Mouse (Mus musculus) hindbrain, embryonic 10.5 days (tissue): ENCODE data around the gene Trim69. TPM values are rescaled to one million over a fixed set of nuclear protein-coding genes. Genes with fewer than 3 reads are reported as not detected.

Experiments
- DNase-seq: peaks from one replicate; pipeline ENCODE4 v3.0.0-alpha.2; 2017; ENCODE audit warnings: low spot score
- H3K27ac ChIP-seq: fragments of 300-500 bp; sonication (generic); 2 replicates; pipeline ENCODE4 v1.5.1; 2016; ENCODE audit warnings: mild to moderate bottlenecking, moderate library complexity
- H3K27me3 ChIP-seq: fragments of 300-500 bp; sonication (generic); 2 replicates; pipeline ENCODE4 v1.6.1; 2016; ENCODE audit warnings: mild to moderate bottlenecking; ENCODE audit not compliant: poor library complexity, insufficient read depth, severe bottlenecking
- H3K36me3 ChIP-seq: fragments of 300-500 bp; sonication (generic); 2 replicates; pipeline ENCODE4 v1.6.1; 2016; ENCODE audit warnings: mild to moderate bottlenecking, moderate library complexity
- H3K4me1 ChIP-seq: fragments of 300-500 bp; sonication (generic); replicated peaks from 2 replicates; pipeline ENCODE4 v1.6.1; 2016; ENCODE audit warnings: mild to moderate bottlenecking
- H3K4me3 ChIP-seq: fragments of 300-500 bp; sonication (generic); 2 replicates; pipeline ENCODE4 v1.5.1; 2016; ENCODE audit warnings: mild to moderate bottlenecking, moderate library complexity
- H3K9me3 ChIP-seq: fragments of 300-500 bp; sonication (generic); 2 replicates; pipeline ENCODE4 v1.6.1; 2016; ENCODE audit warnings: mild to moderate bottlenecking, moderate library complexity
- WGBS: fragments of 180-500 bp; shearing (Covaris S2); methylation state at CpG from one replicate; pipeline ENCODE4 v1.1.7; 2016; 5-methylcytosine and 5-hydroxymethylcytosine counted together
- polyA plus RNA-seq: library from polyadenylated mRNA; unstranded; fragments of >200 nt; fragmentation: Nextera tagmentation; extraction: Ambion mirVana; gene quantifications from 2 replicates; pipeline ENCODE4 v1.2.1, GENCODE M21; 2016

The Trim69 gene
- polyA plus RNA-seq, 1 experiment from 2014 or later, result not detected

- no peak for DNase-seq
- Histone ChIP-seq H3K27ac (no peak overlapping the region), H3K4me3 (no peak overlapping the region), H3K36me3 (0 out of 2 replicates have a peak, but pooled peaks cover under 1% of the 10 kb centered on the region), H3K27me3 (0 out of 2 replicates have a peak, but pooled peaks cover 2% of the 10 kb centered on the region), H3K9me3 (no peaks in the 10 kb centered on the region), H3K4me1 (peaks cover 16% of the 10 kb centered on the region)
- 66% methylated on average over 4 of the region's 4 CpGs for WGBS
These were observed 14.7 kb upstream of the Trim69 start for GRCm38 (mm10) chr2:122145756-122146155.

DNA sequence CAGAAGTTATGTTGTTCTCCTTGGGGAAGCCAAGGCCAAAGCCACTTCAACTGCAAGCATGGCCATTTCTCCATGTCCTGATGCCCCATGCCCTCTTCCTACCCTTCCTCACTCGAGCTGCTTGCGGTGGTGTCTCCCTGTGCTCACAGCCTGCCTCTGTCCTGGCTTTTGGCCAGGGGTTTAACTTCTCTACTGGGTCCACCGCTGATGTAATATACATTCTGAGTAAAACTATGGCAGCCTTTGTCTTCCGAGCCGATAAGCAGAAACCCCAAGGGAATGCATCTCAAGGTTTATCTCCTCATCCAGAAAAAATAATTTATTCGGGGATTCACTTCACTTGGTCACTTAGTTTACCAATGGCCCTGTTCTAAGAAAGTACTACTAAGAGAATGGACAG is 13.8 kb upstream of the Trim69 start:
- Histone ChIP-seq H3K9me3 (no peaks in the 10 kb centered on the region), H3K27ac (no peak overlapping the region; the same call in 1 of the 2 replicates), H3K27me3 (0 out of 2 replicates have a peak, but pooled peaks cover 2% of the 10 kb centered on the region), H3K4me3 (no peak overlapping the region), H3K4me1 (peaks cover 16% of the 10 kb centered on the region), H3K36me3 (peaks cover 10% of the 10 kb centered on the region)
- 79% methylated on average over 6 of the region's 6 CpGs for WGBS
- DNase-seq, result no peak

DNA sequence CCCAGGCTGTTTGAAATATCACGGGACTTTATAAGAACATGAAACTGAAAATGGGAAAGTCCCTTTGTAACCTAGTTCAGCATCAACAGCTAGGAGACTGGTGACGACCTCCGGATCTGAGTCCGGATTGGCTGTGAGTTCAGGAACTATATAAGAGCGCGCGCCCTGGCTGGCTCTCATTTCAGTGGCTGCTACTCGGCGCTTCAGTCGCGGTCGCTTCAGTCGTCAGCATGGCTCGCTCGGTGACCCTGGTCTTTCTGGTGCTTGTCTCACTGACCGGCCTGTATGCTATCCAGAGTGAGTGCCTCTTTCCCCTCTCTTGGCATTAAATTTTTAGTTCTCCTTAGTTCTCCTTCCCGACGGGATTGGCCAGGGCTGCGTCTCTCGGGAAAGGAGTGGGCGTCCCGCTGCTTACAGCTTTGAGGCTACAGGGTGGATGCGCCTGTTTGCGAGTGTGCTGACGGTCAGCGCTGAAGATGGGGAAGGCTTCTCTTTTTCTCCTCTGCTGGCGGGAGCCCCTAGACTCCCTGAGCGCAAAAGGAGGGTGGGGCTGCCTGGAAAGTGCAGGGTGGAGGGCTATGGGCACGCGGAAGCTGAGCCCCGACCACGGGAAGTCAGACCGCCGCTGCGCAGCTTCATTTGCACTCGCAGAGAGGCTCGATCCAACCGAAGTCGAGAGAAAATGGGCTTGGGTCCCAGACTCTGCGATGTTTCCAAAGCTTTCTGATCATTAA is 12.8 kb upstream of the Trim69 start, which contains the start of gene B2m:
Gene B2m (plus strand): TSS at position 179 of the 734 bp plus-strand sequence.
- H3K9me3 ChIP-seq, result no peaks in the 10 kb centered on the region
- peak within 1 kb of the TSS; percentile 79 for H3K4me3 ChIP-seq
- peaks cover 16% of the 10 kb centered on the region for H3K4me1 ChIP-seq
- 0 out of 2 replicates have a peak, but pooled peaks cover 2% of the 10 kb centered on the region for H3K27me3 ChIP-seq
- peak within 1 kb of the TSS; percentile 89 for H3K27ac ChIP-seq
- under 1% methylated on average over 40 of the region's 40 CpGs for WGBS
- DNase-seq, result peak; percentile 93
- H3K36me3 ChIP-seq, result peaks cover 12% of the 10 kb centered on the region

GRCm38 (mm10) chr2:122148242-122148917 is 12.1 kb upstream of the Trim69 start:
- H3K27ac ChIP-seq, result peak overlapping the region; percentile 89

DNA sequence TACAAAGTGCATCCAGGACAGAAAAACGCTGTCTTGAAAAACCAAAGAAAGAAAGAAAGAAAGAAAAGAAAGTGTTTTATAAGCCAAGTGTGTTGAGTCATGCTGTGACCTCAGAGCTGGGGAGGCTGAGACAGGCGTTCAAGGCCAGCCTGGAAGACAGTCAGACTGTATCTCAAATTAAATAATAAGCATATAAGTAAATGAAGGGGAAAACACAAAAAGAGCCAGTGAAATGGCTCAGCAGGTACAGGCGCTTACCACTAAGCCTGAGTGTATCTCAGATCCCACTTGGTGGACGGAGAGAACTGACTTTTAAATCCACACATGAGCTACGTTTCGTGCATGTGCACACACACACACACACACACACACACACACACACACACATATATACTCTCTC is 11.2 kb upstream of the Trim69 start:
- Histone ChIP-seq H3K27ac (no peak overlapping the region), H3K27me3 (0 out of 2 replicates have a peak, but pooled peaks cover 2% of the 10 kb centered on the region), H3K4me1 (peaks cover 16% of the 10 kb centered on the region), H3K9me3 (no peaks in the 10 kb centered on the region), H3K4me3 (peak overlapping the region; percentile 79; the same call in 1 of the 2 replicates), H3K36me3 (peaks cover 14% of the 10 kb centered on the region)
- 92% methylated on average over 6 of the region's 6 CpGs for WGBS
- no peak for DNase-seq

More at GRCm38 (mm10) chr2:122148242-122148917, 12.1 kb upstream of the Trim69 start:
- DNase-seq, result no peak
- Histone ChIP-seq H3K4me1 (peaks cover 16% of the 10 kb centered on the region), H3K36me3 (peaks cover 12% of the 10 kb centered on the region), H3K4me3 (peak overlapping the region; percentile 79), H3K9me3 (no peaks in the 10 kb centered on the region), H3K27me3 (0 out of 2 replicates have a peak, but pooled peaks cover 2% of the 10 kb centered on the region)
- 39% methylated on average over 18 of the region's 18 CpGs for WGBS

GRCm38 (mm10) chr2:122149716-122150115 is 10.8 kb upstream of the Trim69 start:
- Histone ChIP-seq H3K36me3 (peaks cover 18% of the 10 kb centered on the region), H3K27ac (no peak overlapping the region), H3K27me3 (0 out of 2 replicates have a peak, but pooled peaks cover 2% of the 10 kb centered on the region), H3K9me3 (no peaks in the 10 kb centered on the region), H3K4me3 (no peak overlapping the region), H3K4me1 (peaks cover 16% of the 10 kb centered on the region)
- DNase-seq, result no peak
- 88% methylated on average over 3 of the region's 3 CpGs for WGBS

DNA sequence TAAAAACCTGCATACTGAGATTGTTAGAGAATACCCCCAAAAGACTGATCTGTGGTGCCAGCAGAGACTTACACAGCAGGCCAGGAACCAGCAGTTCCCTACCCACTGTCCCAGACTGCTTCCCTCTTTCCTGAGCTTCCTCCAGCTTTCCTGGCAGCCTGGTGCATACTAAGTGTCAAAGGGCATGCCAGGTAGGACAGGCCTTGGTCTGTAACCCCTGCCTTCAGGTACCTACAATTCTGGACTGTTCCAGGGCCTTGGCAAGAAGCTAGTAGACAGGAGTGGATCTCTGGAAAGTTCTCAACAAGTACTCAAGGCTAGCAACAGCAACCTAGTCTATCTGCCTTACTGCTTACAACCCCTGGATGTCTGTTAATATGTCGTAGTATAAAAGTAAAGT is 9.3 kb upstream of the Trim69 start:
- 93% methylated on average over 1 of the region's 1 CpGs for WGBS
- Histone ChIP-seq H3K9me3 (no peaks in the 10 kb centered on the region), H3K4me3 (no peak overlapping the region), H3K27ac (no peak overlapping the region), H3K27me3 (0 out of 2 replicates have a peak, but pooled peaks cover 2% of the 10 kb centered on the region), H3K36me3 (peaks cover 28% of the 10 kb centered on the region), H3K4me1 (peaks cover 16% of the 10 kb centered on the region)
- DNase-seq, result no peak

- peaks cover 28% of the 10 kb centered on the region for H3K36me3 ChIP-seq
- H3K4me1 ChIP-seq, result peaks cover 9% of the 10 kb centered on the region
- no peaks in the 10 kb centered on the region for H3K9me3 ChIP-seq
- no peak overlapping the region for H3K4me3 ChIP-seq
- no peak for DNase-seq
- 87% methylated on average over 3 of the region's 3 CpGs for WGBS
- 0 out of 2 replicates have a peak, but pooled peaks cover 2% of the 10 kb centered on the region for H3K27me3 ChIP-seq
- no peak overlapping the region for H3K27ac ChIP-seq
These were observed 7.7 kb upstream of the Trim69 start for GRCm38 (mm10) chr2:122152850-122153249.

GRCm38 (mm10) chr2:122153681-122154365 is 6.7 kb upstream of the Trim69 start:
- Histone ChIP-seq H3K4me3 (no peak overlapping the region), H3K9me3 (no peaks in the 10 kb centered on the region), H3K36me3 (peaks cover 28% of the 10 kb centered on the region), H3K27ac (no peak overlapping the region), H3K4me1 (peaks cover under 1% of the 10 kb centered on the region; the same call in 1 of the 2 replicates), H3K27me3 (no peaks in the 10 kb centered on the region)
- DNase-seq, result no peak
- WGBS, result 82% methylated on average over 7 of the region's 7 CpGs

DNA sequence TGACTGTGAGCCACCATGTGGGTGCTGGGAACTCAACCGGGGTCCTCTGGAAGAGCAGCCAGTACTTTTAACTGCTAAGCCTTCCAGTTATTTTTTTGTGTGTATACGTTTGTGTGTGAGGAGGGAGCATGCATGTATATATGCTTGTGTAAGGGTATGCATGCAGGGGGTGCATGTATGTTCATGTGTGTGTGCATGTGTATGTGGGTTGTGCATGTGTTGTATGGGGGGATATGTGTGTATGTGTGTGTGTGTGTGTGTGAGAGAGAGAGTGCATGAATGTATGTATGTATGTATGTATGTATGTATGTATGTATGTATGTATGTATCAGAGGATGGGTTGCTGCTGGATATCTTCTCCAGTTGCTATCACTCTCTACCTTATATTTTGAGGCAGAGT is 6.0 kb upstream of the Trim69 start:
- Histone ChIP-seq H3K27me3 (no peaks in the 10 kb centered on the region), H3K36me3 (peaks cover 28% of the 10 kb centered on the region), H3K4me3 (no peak overlapping the region), H3K27ac (no peak overlapping the region), H3K9me3 (no peaks in the 10 kb centered on the region), H3K4me1 (no peaks in the 10 kb centered on the region)
- no peak for DNase-seq
- WGBS, result 93% methylated on average over 2 of the region's 2 CpGs

DNA sequence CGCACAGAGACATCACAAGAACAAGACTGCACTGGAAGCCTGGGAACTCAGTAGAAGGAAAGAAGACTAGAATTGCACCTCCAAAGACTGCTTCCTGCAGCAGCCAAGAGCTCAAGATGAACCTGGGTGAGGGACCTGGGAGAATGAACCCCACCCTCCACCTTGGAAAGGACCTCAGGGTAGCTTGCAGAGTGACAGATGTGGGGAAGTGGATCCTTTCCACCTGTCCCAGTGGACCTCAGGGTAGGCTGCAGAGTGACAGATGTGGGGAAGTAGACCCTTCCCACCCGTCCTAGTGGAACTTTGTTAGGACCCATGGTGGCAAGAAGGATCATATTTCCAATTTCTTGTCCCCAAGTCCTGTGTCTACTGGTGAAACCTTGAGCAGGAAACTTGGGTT is 5.2 kb upstream of the Trim69 start:
- Histone ChIP-seq H3K27ac (no peak overlapping the region), H3K4me1 (no peaks in the 10 kb centered on the region), H3K4me3 (no peak overlapping the region), H3K27me3 (no peaks in the 10 kb centered on the region), H3K9me3 (no peaks in the 10 kb centered on the region), H3K36me3 (peaks cover 28% of the 10 kb centered on the region)
- 83% methylated on average over 2 of the region's 2 CpGs for WGBS
- no peak for DNase-seq

- Histone ChIP-seq H3K27ac (no peak overlapping the region), H3K4me1 (no peaks in the 10 kb centered on the region), H3K9me3 (no peaks in the 10 kb centered on the region), H3K4me3 (no peak overlapping the region), H3K27me3 (no peaks in the 10 kb centered on the region), H3K36me3 (peaks cover 23% of the 10 kb centered on the region)
- no peak for DNase-seq
- 83% methylated on average over 4 of the region's 4 CpGs for WGBS
These were observed 4.3 kb upstream of the Trim69 start for GRCm38 (mm10) chr2:122156051-122156700.
